Mouse (Mus musculus) intestine, embryonic 15.5 days (tissue): ENCODE measurements around the gene Pla2g2f. TPM values are rescaled to one million over a fixed set of nuclear protein-coding genes. Genes with fewer than 3 reads are reported as not detected.

Experiments used
- ATAC-seq: fragments of 200-750 bp; cut with Nextera tagmentation; 2 replicates; pipeline ENCODE4 v1.8.0; 2017; ENCODE audit warnings: moderate TSS enrichment, moderate library complexity
- H3K27ac ChIP-seq: fragments of 300-500 bp; sonication (generic); 2 replicates; pipeline ENCODE4 v1.5.1; 2015; ENCODE audit warnings: mild to moderate bottlenecking, inconsistent platforms
- H3K27me3 ChIP-seq: fragments of 300-500 bp; sonication (generic); replicated peaks from 2 replicates; pipeline ENCODE4 v1.6.1; 2015; ENCODE audit warnings: inconsistent platforms
- H3K36me3 ChIP-seq: fragments of 300-500 bp; sonication (generic); 2 replicates; pipeline ENCODE4 v1.6.1; 2015; ENCODE audit warnings: inconsistent platforms
- H3K4me1 ChIP-seq: fragments of 300-500 bp; sonication (generic); replicated peaks from 2 replicates; pipeline ENCODE4 v1.6.1; 2015; ENCODE audit warnings: inconsistent platforms
- H3K4me2 ChIP-seq: fragments of 300-500 bp; sonication (generic); replicated peaks from 2 replicates; pipeline ENCODE4 v1.6.1; 2015; ENCODE audit warnings: mild to moderate bottlenecking, inconsistent platforms
- H3K4me3 ChIP-seq: fragments of 300-500 bp; sonication (generic); replicated peaks from 2 replicates; pipeline ENCODE4 v1.5.1; 2015; ENCODE audit warnings: inconsistent platforms
- H3K9ac ChIP-seq: fragments of 300-500 bp; sonication (generic); 2 replicates; pipeline ENCODE4 v1.6.1; 2015; ENCODE audit warnings: inconsistent platforms
- H3K9me3 ChIP-seq: fragments of 300-500 bp; sonication (generic); 2 replicates; pipeline ENCODE4 v1.6.1; 2016; ENCODE audit warnings: inconsistent platforms
- WGBS: fragments of 180-500 bp; shearing (Covaris S2); methylation state at CpG from one replicate; pipeline ENCODE4 v1.1.7; 2015; 5-methylcytosine and 5-hydroxymethylcytosine counted together
- polyA plus RNA-seq: library from polyadenylated mRNA; unstranded; fragments of >200 nt; fragmentation: Nextera tagmentation; extraction: Ambion mirVana; gene quantifications from 2 replicates; pipeline ENCODE4 v1.2.1, GENCODE M21; 2015

Gene Pla2g2f
- polyA plus RNA-seq, 1 experiment from 2014 or later = 1.5 TPM

GRCm38 (mm10) chr4:138729018-138729703, 28.3 kb downstream of the Pla2g2f start:
- H3K4me2 ChIP-seq = no peak overlapping the region
- H3K4me1 ChIP-seq = peaks cover 14% of the 10 kb centered on the region
- no peak overlapping the region for H3K9ac ChIP-seq
- H3K4me3 ChIP-seq = no peak overlapping the region
- no peak for ATAC-seq
- WGBS = 56% methylated on average over 9 of the region's 9 CpGs
- H3K27me3 ChIP-seq = no peaks in the 10 kb centered on the region
- H3K36me3 ChIP-seq = no peaks in the 10 kb centered on the region
- no peak overlapping the region for H3K27ac ChIP-seq
- no peaks in the 10 kb centered on the region for H3K9me3 ChIP-seq

- no peak overlapping the region for H3K9ac ChIP-seq
- 80% methylated on average over 5 of the region's 5 CpGs for WGBS
- peaks cover 23% of the 10 kb centered on the region for H3K4me1 ChIP-seq
- no peak overlapping the region for H3K4me3 ChIP-seq
- no peak overlapping the region for H3K27ac ChIP-seq
- ATAC-seq = no peak
- H3K4me2 ChIP-seq = no peak overlapping the region
- no peaks in the 10 kb centered on the region for H3K9me3 ChIP-seq
- no peaks in the 10 kb centered on the region for H3K27me3 ChIP-seq
- H3K36me3 ChIP-seq = no peaks in the 10 kb centered on the region
Measured at GRCm38 (mm10) chr4:138725751-138726150, 31.7 kb downstream of the Pla2g2f start.

- Histone ChIP-seq H3K9ac (no peak overlapping the region), H3K4me3 (peak overlapping the region; percentile 22; the same call in 1 of the 2 replicates), H3K4me1 (peaks cover 23% of the 10 kb centered on the region), H3K4me2 (peak overlapping the region; percentile 60), H3K27me3 (no peaks in the 10 kb centered on the region), H3K27ac (peak overlapping the region; percentile 38; the same call in 1 of the 2 replicates), H3K9me3 (no peaks in the 10 kb centered on the region), H3K36me3 (no peaks in the 10 kb centered on the region)
- 6% methylated on average over 13 of the region's 13 CpGs for WGBS
- peak; percentile 85 for ATAC-seq
Measured at GRCm38 (mm10) chr4:138725127-138725461, 32.3 kb downstream of the Pla2g2f start.

GRCm38 (mm10) chr4:138724354-138725126, 32.9 kb downstream of the Pla2g2f start, which contains the start of gene Pla2g2c:
TSS of gene Pla2g2c (plus strand) at chr4:138724792.
- Histone ChIP-seq H3K4me2 (peak within 1 kb of the TSS; percentile 60), H3K36me3 (no peaks in the 10 kb centered on the region), H3K9ac (no peak within 1 kb of the TSS), H3K27me3 (no peaks in the 10 kb centered on the region), H3K4me1 (peaks cover 23% of the 10 kb centered on the region), H3K9me3 (no peaks in the 10 kb centered on the region), H3K4me3 (peak within 1 kb of the TSS; percentile 22; the same call in 1 of the 2 replicates), H3K27ac (peak within 1 kb of the TSS; percentile 38; the same call in 1 of the 2 replicates)
- WGBS = 44% methylated on average over 18 of the region's 18 CpGs
- no peak for ATAC-seq

GRCm38 (mm10) chr4:138723493-138724281, 33.7 kb downstream of the Pla2g2f start:
- no peaks in the 10 kb centered on the region for H3K27me3 ChIP-seq
- no peak overlapping the region for H3K9ac ChIP-seq
- no peak overlapping the region for H3K27ac ChIP-seq
- peak; percentile 40; the same call in 1 of the 2 replicates for ATAC-seq
- no peaks in the 10 kb centered on the region for H3K36me3 ChIP-seq
- peaks cover 23% of the 10 kb centered on the region for H3K4me1 ChIP-seq
- 50% methylated on average over 15 of the region's 15 CpGs for WGBS
- no peaks in the 10 kb centered on the region for H3K9me3 ChIP-seq
- H3K4me3 ChIP-seq = no peak overlapping the region
- no peak overlapping the region for H3K4me2 ChIP-seq

- Histone ChIP-seq H3K9me3 (no peaks in the 10 kb centered on the region), H3K4me2 (no peak overlapping the region), H3K4me3 (no peak overlapping the region), H3K4me1 (peaks cover 10% of the 10 kb centered on the region; the same call in 1 of the 2 replicates), H3K27ac (no peak overlapping the region), H3K9ac (no peak overlapping the region), H3K27me3 (no peaks in the 10 kb centered on the region), H3K36me3 (no peaks in the 10 kb centered on the region)
- no peak for ATAC-seq
- WGBS = 80% methylated on average over 5 of the region's 5 CpGs
Measured at GRCm38 (mm10) chr4:138719264-138719596, 38.2 kb downstream of the Pla2g2f start.

- no peaks in the 10 kb centered on the region for H3K27me3 ChIP-seq
- H3K9me3 ChIP-seq = no peaks in the 10 kb centered on the region
- no peak overlapping the region for H3K4me2 ChIP-seq
- 78% methylated on average over 5 of the region's 5 CpGs for WGBS
- H3K4me1 ChIP-seq = peaks cover 5% of the 10 kb centered on the region; the same call in 1 of the 2 replicates
- H3K9ac ChIP-seq = no peak overlapping the region
- H3K27ac ChIP-seq = no peak overlapping the region
- no peak for ATAC-seq
- no peak overlapping the region for H3K4me3 ChIP-seq
- H3K36me3 ChIP-seq = no peaks in the 10 kb centered on the region
Measured at GRCm38 (mm10) chr4:138718586-138719263, 38.7 kb downstream of the Pla2g2f start.

- Histone ChIP-seq H3K27ac (no peak overlapping the region), H3K4me1 (0 out of 2 replicates have a peak, but pooled peaks cover under 1% of the 10 kb centered on the region), H3K27me3 (no peaks in the 10 kb centered on the region), H3K4me2 (no peak overlapping the region), H3K9ac (no peak overlapping the region), H3K4me3 (no peak overlapping the region), H3K9me3 (no peaks in the 10 kb centered on the region), H3K36me3 (no peaks in the 10 kb centered on the region)
- whole genome bisulfite sequencing = 78% methylated on average over 9 of the region's 9 CpGs
- no peak for ATAC-seq
Measured at GRCm38 (mm10) chr4:138716697-138717096, 40.7 kb downstream of the Pla2g2f start.

GRCm38 (mm10) chr4:138714186-138714585, 43.2 kb downstream of the Pla2g2f start:
- Histone ChIP-seq H3K4me2 (no peak overlapping the region), H3K9me3 (no peaks in the 10 kb centered on the region), H3K9ac (no peak overlapping the region), H3K4me3 (no peak overlapping the region), H3K4me1 (no peaks in the 10 kb centered on the region), H3K27me3 (no peaks in the 10 kb centered on the region), H3K27ac (no peak overlapping the region), H3K36me3 (no peaks in the 10 kb centered on the region)
- 84% methylated on average over 1 of the region's 1 CpGs for WGBS
- ATAC-seq = no peak

- no peak overlapping the region for H3K4me3 ChIP-seq
- H3K27me3 ChIP-seq = no peaks in the 10 kb centered on the region
- no peak for ATAC-seq
- H3K27ac ChIP-seq = no peak overlapping the region
- no peaks in the 10 kb centered on the region for H3K4me1 ChIP-seq
- 75% methylated on average over 8 of the region's 8 CpGs for WGBS
- H3K9me3 ChIP-seq = no peaks in the 10 kb centered on the region
- no peak overlapping the region for H3K9ac ChIP-seq
- H3K4me2 ChIP-seq = no peak overlapping the region
- H3K36me3 ChIP-seq = no peaks in the 10 kb centered on the region
Measured at GRCm38 (mm10) chr4:138712621-138713020, 44.8 kb downstream of the Pla2g2f start.

- Histone ChIP-seq H3K36me3 (no peaks in the 10 kb centered on the region), H3K4me1 (no peaks in the 10 kb centered on the region), H3K9ac (no peak overlapping the region), H3K27me3 (no peaks in the 10 kb centered on the region), H3K9me3 (no peaks in the 10 kb centered on the region), H3K27ac (no peak overlapping the region), H3K4me2 (no peak overlapping the region), H3K4me3 (no peak overlapping the region)
- ATAC-seq = no peak
- 75% methylated on average over 11 of the region's 11 CpGs for WGBS
Measured at GRCm38 (mm10) chr4:138712096-138712495, 45.3 kb downstream of the Pla2g2f start.
